Mouse (Mus musculus) C2C12 (cell line): ENCODE data around the gene C4b. TPM values are rescaled to one million over a fixed set of nuclear protein-coding genes. Genes with fewer than 3 reads are reported as not detected.

ENCODE experiments used
- H3K27me3 ChIP-seq: one replicate; pipeline ENCODE4 v1.6.1; 2011; ENCODE audit not compliant: control insufficient read depth, insufficient read depth, insufficient read length
- H3K36me3 ChIP-seq: one replicate; pipeline ENCODE4 v1.6.1; 2011; ENCODE audit not compliant: control insufficient read depth, insufficient read depth
- H3K4me3 ChIP-seq: one replicate; pipeline ENCODE4 v1.5.1; 2011; ENCODE audit warnings: mild to moderate bottlenecking, control low read depth; ENCODE audit not compliant: poor library complexity, insufficient read depth, severe bottlenecking
- H3K79me2 ChIP-seq: one replicate; pipeline ENCODE4 v1.6.1; 2011; ENCODE audit not compliant: control insufficient read depth, insufficient read depth
- H3K79me3 ChIP-seq: one replicate; pipeline ENCODE4 v1.6.1; 2011; ENCODE audit warnings: low read depth, control low read depth
- H3ac ChIP-seq: one replicate; pipeline ENCODE3; 2011; ENCODE audit warnings: low read depth; ENCODE audit not compliant: control insufficient read depth, insufficient read length
- CEBPB ChIP-seq: IDR thresholded peaks from one replicate; pipeline ENCODE4 v1.6.1; 2011; ENCODE audit warnings: low read depth, mild to moderate bottlenecking, control low read depth, moderate library complexity
- CTCF ChIP-seq: IDR thresholded peaks from one replicate; pipeline ENCODE4 v1.5.1; 2011; ENCODE audit not compliant: control insufficient read depth, insufficient read depth, insufficient read length
- FOSL1 ChIP-seq: IDR thresholded peaks from one replicate; pipeline ENCODE4 v1.8.0; 2011; ENCODE audit warnings: mild to moderate bottlenecking, low read length; ENCODE audit not compliant: poor library complexity, insufficient read depth, severe bottlenecking
- MAX ChIP-seq: IDR thresholded peaks from one replicate; pipeline ENCODE4 v1.6.1; 2011; ENCODE audit warnings: mild to moderate bottlenecking, control low read depth
- MYOD1 ChIP-seq: IDR thresholded peaks from one replicate; pipeline ENCODE4 v1.6.1; 2011; ENCODE audit warnings: low read depth; ENCODE audit not compliant: control insufficient read depth, insufficient read length
- MYOG ChIP-seq: IDR thresholded peaks from one replicate; pipeline ENCODE4 v1.6.1; 2011; ENCODE audit not compliant: control insufficient read depth, insufficient read length; ENCODE audit errors: extremely low read depth
- USF1 ChIP-seq: IDR thresholded peaks from one replicate; pipeline ENCODE4 v1.6.1; 2011; ENCODE audit warnings: low read depth, mild to moderate bottlenecking, control low read depth, moderate library complexity
- microRNA-seq: library from miRNA; unstranded; fragments of <30 nt; microRNA quantifications from one replicate; pipeline ENCODE4, GENCODE M21; 2019; ENCODE audit warnings: borderline microRNAs expressed
- polyA plus RNA-seq: library from polyadenylated mRNA; unstranded; fragments of >200 nt; fragmentation: generic; extraction: Trizol; gene quantifications from one replicate; pipeline ENCODE4 v1.2.1, GENCODE M21; 2012; ENCODE audit warnings: missing spikeins

Gene C4b
- polyA plus RNA-seq, 1 experiment, result not detected

- Histone ChIP-seq H3K79me3 (no peaks in the 10 kb centered on the region), H3K79me2 (no peaks in the 10 kb centered on the region), H3K27me3 (peaks cover 44% of the 10 kb centered on the region), H3K36me3 (no peaks in the 10 kb centered on the region), H3ac (no peak overlapping the region), H3K4me3 (no peak overlapping the region)
- TF ChIP-seq MYOG, result no peak
- no peak for TF ChIP-seq USF1
- peak; percentile 70 for TF ChIP-seq MAX
- peak; percentile 33 for TF ChIP-seq MYOD1
- no peak for TF ChIP-seq CTCF
- TF ChIP-seq FOSL1, result peak; percentile 89
- no peak for TF ChIP-seq CEBPB
Observed at GRCm38 (mm10) chr17:34681132-34681571, 62.5 kb downstream of the C4b start.

- no peaks in the 10 kb centered on the region for H3K79me2 ChIP-seq
- H3ac ChIP-seq, result no peak overlapping the region
- H3K79me3 ChIP-seq, result no peaks in the 10 kb centered on the region
- no peak for TF ChIP-seq USF1
- TF ChIP-seq MAX, result no peak
- no peak for TF ChIP-seq CEBPB
- no peak for TF ChIP-seq MYOD1
- no peak for TF ChIP-seq MYOG
- no peak for TF ChIP-seq FOSL1
- no peaks in the 10 kb centered on the region for H3K36me3 ChIP-seq
- H3K27me3 ChIP-seq, result peaks cover 49% of the 10 kb centered on the region
- no peak overlapping the region for H3K4me3 ChIP-seq
Observed at GRCm38 (mm10) chr17:34680621-34681020, 63.1 kb downstream of the C4b start.

GRCm38 (mm10) chr17:34680191-34680590 is 63.5 kb downstream of the C4b start:
- TF ChIP-seq FOSL1, result no peak
- no peak for TF ChIP-seq CEBPB
- no peak for TF ChIP-seq MYOG
- Histone ChIP-seq H3K27me3 (peaks cover 54% of the 10 kb centered on the region), H3K36me3 (no peaks in the 10 kb centered on the region), H3ac (no peak overlapping the region), H3K79me3 (no peaks in the 10 kb centered on the region), H3K79me2 (no peaks in the 10 kb centered on the region), H3K4me3 (no peak overlapping the region)

Small RNA genes lying within 50 kb of the gene (microRNA-seq; reads per million reads assigned to microRNA genes)
- not detected for gene Gm27471

Other genes starting within 250 kb of the C4b start
- gene Btnl6, start 226.5 kb downstream of the C4b start, polyA plus RNA-seq, result not detected
- 0.51 TPM for gene Notch4, start 179.6 kb downstream of the C4b start, polyA plus RNA-seq
- gene Gpsm3, start 154.1 kb downstream of the C4b start, polyA plus RNA-seq, result 1.2 TPM
- gene Pbx2, start 152.6 kb downstream of the C4b start, polyA plus RNA-seq, result 18.1 TPM
- 0.30 TPM for gene Ager, start 146.0 kb downstream of the C4b start, polyA plus RNA-seq
- 37.1 TPM for gene Rnf5, start 140.2 kb downstream of the C4b start, polyA plus RNA-seq
- 73.9 TPM for gene Agpat1, start 139.6 kb downstream of the C4b start, polyA plus RNA-seq
- gene Egfl8, start 127.9 kb downstream of the C4b start, polyA plus RNA-seq, result 0.22 TPM
- gene Ppt2, start 115.4 kb downstream of the C4b start, polyA plus RNA-seq, result 12.7 TPM
- gene Prrt1, start 114.3 kb downstream of the C4b start, polyA plus RNA-seq, result not detected
- 9.9 TPM for gene Fkbpl, start 99.1 kb downstream of the C4b start, polyA plus RNA-seq
- 38.3 TPM for gene Atf6b, start 96.7 kb downstream of the C4b start, polyA plus RNA-seq
- 0.02 TPM for gene Tnxb, start 73.3 kb downstream of the C4b start, polyA plus RNA-seq
- gene Cyp21a1, start 60.7 kb upstream of the C4b start, polyA plus RNA-seq, result not detected
- gene Stk19, start 93.1 kb upstream of the C4b start, polyA plus RNA-seq, result 35.9 TPM
- gene Dxo, start 93.1 kb upstream of the C4b start, polyA plus RNA-seq, result 27.2 TPM
- gene Skiv2l, start 106.3 kb upstream of the C4b start, polyA plus RNA-seq, result 28.1 TPM
- gene Nelfe, start 106.5 kb upstream of the C4b start, polyA plus RNA-seq, result 75.1 TPM
- gene Cfb, start 118.6 kb upstream of the C4b start, polyA plus RNA-seq, result 0.28 TPM
- gene Zbtb12, start 135.6 kb upstream of the C4b start, polyA plus RNA-seq, result 15.2 TPM
- gene Gm20547, start 138.2 kb upstream of the C4b start, polyA plus RNA-seq, result not detected
- gene C2, start 154.4 kb upstream of the C4b start, polyA plus RNA-seq, result 0.32 TPM
- gene Ehmt2, start 154.6 kb upstream of the C4b start, polyA plus RNA-seq, result 106 TPM
- gene Slc44a4, start 170.6 kb upstream of the C4b start, polyA plus RNA-seq, result 0.06 TPM
- gene Neu1, start 187.4 kb upstream of the C4b start, polyA plus RNA-seq, result 11.7 TPM
- gene Hspa1b, start 215.4 kb upstream of the C4b start, polyA plus RNA-seq, result 22.6 TPM
- gene Gm20481, start 226.0 kb upstream of the C4b start, polyA plus RNA-seq, result not detected
- 1.8 TPM for gene Hspa1a, start 228.3 kb upstream of the C4b start, polyA plus RNA-seq
- gene Hspa1l, start 228.8 kb upstream of the C4b start, polyA plus RNA-seq, result 0.99 TPM
- gene Lsm2, start 238.0 kb upstream of the C4b start, polyA plus RNA-seq, result 133 TPM